Mouse (Mus musculus) heart, embryonic 14.5 days (tissue): ENCODE measurements around the gene Ten1. TPM values are rescaled to one million over a fixed set of nuclear protein-coding genes. Genes with fewer than 3 reads are reported as not detected.

Experiments used
- ATAC-seq: fragments of 200-750 bp; cut with Nextera tagmentation; 2 replicates; pipeline ENCODE4 v1.8.0; 2017; ENCODE audit warnings: low read depth, moderate TSS enrichment; ENCODE audit not compliant: insufficient number of reproducible peaks, insufficient read depth, low FRiP score
- H3K27ac ChIP-seq, 2 experiments: fragments of 200-500 bp in 1 of 2; fragments of 300-500 bp in 1 of 2; sonication (generic) in 1 of 2; replicated peaks in 1 of 2; 2 replicates each; pipeline ENCODE4 v1.5.1; 2012 to 2014; ENCODE audit warnings: low read depth in 2 of 2, low read length in 2 of 2, control low read depth in 1 of 2, mild to moderate bottlenecking in 1 of 2, mixed read lengths in 1 of 2; ENCODE audit not compliant: control insufficient read depth in 1 of 2, insufficient read depth in 1 of 2
- H3K27me3 ChIP-seq: fragments of 300-500 bp; sonication (generic); 2 replicates; pipeline ENCODE4 v1.6.1; 2014; ENCODE audit warnings: mild to moderate bottlenecking, low read length, control low read depth; ENCODE audit not compliant: control insufficient read depth, insufficient read depth
- H3K36me3 ChIP-seq: fragments of 300-500 bp; sonication (generic); 2 replicates; pipeline ENCODE4 v1.6.1; 2014; ENCODE audit warnings: mild to moderate bottlenecking, control low read depth, low read length, mixed read lengths; ENCODE audit not compliant: control insufficient read depth, insufficient read depth
- H3K4me1 ChIP-seq, 2 experiments: fragments of 200-500 bp in 1 of 2; fragments of 300-500 bp in 1 of 2; sonication (generic) in 1 of 2; 2 replicates each; pipeline ENCODE4 v1.6.1; 2012 to 2014; ENCODE audit warnings: low read length in 2 of 2, control low read depth in 1 of 2, mixed read lengths in 1 of 2; ENCODE audit not compliant: control insufficient read depth in 2 of 2, insufficient read depth in 2 of 2
- H3K4me2 ChIP-seq: fragments of 300-500 bp; sonication (generic); 2 replicates; pipeline ENCODE4 v1.6.1; 2014; ENCODE audit warnings: mild to moderate bottlenecking, low read length
- H3K4me3 ChIP-seq, 2 experiments: fragments of 200-500 bp in 1 of 2; fragments of 300-500 bp in 1 of 2; sonication (generic) in 1 of 2; 2 replicates each; pipeline ENCODE4 v1.5.1; 2012 to 2014; ENCODE audit warnings: low read length in 2 of 2, mild to moderate bottlenecking in 2 of 2, control low read depth in 1 of 2, low read depth in 1 of 2, moderate library complexity in 1 of 2; ENCODE audit not compliant: control insufficient read depth in 1 of 2, insufficient read depth in 1 of 2
- H3K9ac ChIP-seq: fragments of 300-500 bp; sonication (generic); 2 replicates; pipeline ENCODE4 v1.6.1; 2014; ENCODE audit warnings: mild to moderate bottlenecking, low read length
- H3K9me3 ChIP-seq: fragments of 300-500 bp; sonication (generic); 2 replicates; pipeline ENCODE4 v1.6.1; 2016; ENCODE audit warnings: low read length, control low read depth; ENCODE audit not compliant: control insufficient read depth
- WGBS: fragments of 180-500 bp; shearing (Covaris S2); extraction: QIAGEN DNeasy Blood & Tissue Kit; methylation state at CpG from one replicate; pipeline ENCODE4 v1.1.7; 2014; 5-methylcytosine and 5-hydroxymethylcytosine counted together
- polyA plus RNA-seq: library from polyadenylated mRNA; unstranded; fragments of >200 nt; fragmentation: Nextera tagmentation; extraction: Ambion mirVana; gene quantifications from 2 replicates; pipeline ENCODE4 v1.2.1, GENCODE M21; 2014

Gene Ten1
- polyA plus RNA-seq, 1 experiment from 2014 or later = 89.4 TPM

GRCm38 (mm10) chr11:116185836-116186235 lies 12.8 kb upstream of the Ten1 start:
- no peak for ATAC-seq
- H3K27ac ChIP-seq = peak overlapping the region; percentile 28 to 32; a peak in 1 of 4 replicates
- H3K9me3 ChIP-seq = no peaks in the 10 kb centered on the region

GRCm38 (mm10) chr11:116186360-116186759 lies 12.3 kb upstream of the Ten1 start:
- ATAC-seq = no peak
- H3K36me3 ChIP-seq = peaks cover 89% of the 10 kb centered on the region

More at GRCm38 (mm10) chr11:116185836-116186235, 12.8 kb upstream of the Ten1 start:
- Histone ChIP-seq H3K4me2 (no peak overlapping the region), H3K9ac (no peak overlapping the region), H3K36me3 (peaks cover 86% of the 10 kb centered on the region), H3K27me3 (no peaks in the 10 kb centered on the region), H3K4me3 (no peak overlapping the region), H3K4me1 (peaks cover 3 to 7% of the 10 kb centered on the region in 2 experiments; a peak in 2 of 4 replicates)
- WGBS = 68% methylated on average over 3 of the region's 3 CpGs

GRCm38 (mm10) chr11:116187226-116187930 lies 11.3 kb upstream of the Ten1 start:
- Histone ChIP-seq H3K4me2 (no peak overlapping the region), H3K36me3 (peaks cover 83% of the 10 kb centered on the region), H3K27me3 (no peaks in the 10 kb centered on the region), H3K4me3 (no peak overlapping the region), H3K27ac (peak overlapping the region; percentile 28 to 49; a peak in 2 of 4 replicates), H3K9me3 (no peaks in the 10 kb centered on the region), H3K9ac (no peak overlapping the region), H3K4me1 (peaks cover 3 to 7% of the 10 kb centered on the region in 2 experiments; a peak in 2 of 4 replicates)
- no peak for ATAC-seq
- WGBS = 50% methylated on average over 11 of the region's 11 CpGs

More at GRCm38 (mm10) chr11:116186360-116186759, 12.3 kb upstream of the Ten1 start:
- peaks cover 3 to 7% of the 10 kb centered on the region in 2 experiments; a peak in 2 of 4 replicates for H3K4me1 ChIP-seq
- WGBS = 89% methylated on average over 11 of the region's 11 CpGs
- H3K4me3 ChIP-seq = no peak overlapping the region
- no peaks in the 10 kb centered on the region for H3K9me3 ChIP-seq
- no peak overlapping the region for H3K4me2 ChIP-seq
- no peaks in the 10 kb centered on the region for H3K27me3 ChIP-seq
- H3K27ac ChIP-seq = peak overlapping the region; percentile 28 to 32; a peak in 1 of 4 replicates
- H3K9ac ChIP-seq = no peak overlapping the region

- peaks cover 40% of the 10 kb centered on the region for H3K36me3 ChIP-seq
- no peaks in the 10 kb centered on the region for H3K9me3 ChIP-seq
- H3K27me3 ChIP-seq = no peaks in the 10 kb centered on the region
- no peak overlapping the region for H3K27ac ChIP-seq
- 89% methylated on average over 8 of the region's 8 CpGs for WGBS
- no peak overlapping the region for H3K4me3 ChIP-seq
- H3K4me2 ChIP-seq = no peak overlapping the region
- no peak overlapping the region for H3K9ac ChIP-seq
- ATAC-seq = no peak
- H3K4me1 ChIP-seq = peaks cover 3 to 9% of the 10 kb centered on the region in 2 experiments; a peak in 3 of 4 replicates
Observed at GRCm38 (mm10) chr11:116194619-116195018, 4.0 kb upstream of the Ten1 start.

- no peak overlapping the region for H3K4me2 ChIP-seq
- no peaks in the 10 kb centered on the region for H3K9me3 ChIP-seq
- no peak overlapping the region for H3K4me3 ChIP-seq
- H3K4me1 ChIP-seq = peaks cover 4 to 9% of the 10 kb centered on the region in 2 experiments; a peak in 3 of 4 replicates
- no peaks in the 10 kb centered on the region for H3K27me3 ChIP-seq
- peak overlapping the region in 1 of 2 experiments; percentile 54; a peak in 1 of 4 replicates for H3K27ac ChIP-seq
- no peak overlapping the region for H3K9ac ChIP-seq
- H3K36me3 ChIP-seq = peaks cover 34% of the 10 kb centered on the region
- ATAC-seq = no peak
- 68% methylated on average over 5 of the region's 5 CpGs for WGBS
Observed at GRCm38 (mm10) chr11:116195252-116195651, 3.4 kb upstream of the Ten1 start.

GRCm38 (mm10) chr11:116196336-116196735 lies 2.3 kb upstream of the Ten1 start:
- WGBS = 83% methylated on average over 3 of the region's 3 CpGs
- no peak for ATAC-seq

GRCm38 (mm10) chr11:116196866-116197583 lies 1.6 kb upstream of the Ten1 start:
- WGBS = 94% methylated on average over 18 of the region's 18 CpGs
- Histone ChIP-seq H3K4me3 (peak overlapping the region in 1 of 2 experiments; percentile 71; a peak in 1 of 4 replicates), H3K27me3 (no peaks in the 10 kb centered on the region), H3K4me2 (peak overlapping the region; percentile 82; the same call in 1 of the 2 replicates), H3K9me3 (no peaks in the 10 kb centered on the region), H3K36me3 (peaks cover 19% of the 10 kb centered on the region), H3K9ac (no peak overlapping the region), H3K27ac (no peak overlapping the region), H3K4me1 (peaks cover 4 to 9% of the 10 kb centered on the region in 2 experiments; a peak in 3 of 4 replicates)
- ATAC-seq = no peak

More at GRCm38 (mm10) chr11:116196336-116196735, 2.3 kb upstream of the Ten1 start:
- Histone ChIP-seq H3K36me3 (peaks cover 23% of the 10 kb centered on the region), H3K27me3 (no peaks in the 10 kb centered on the region), H3K9me3 (no peaks in the 10 kb centered on the region), H3K4me2 (no peak overlapping the region), H3K4me3 (no peak overlapping the region), H3K4me1 (peaks cover 4 to 9% of the 10 kb centered on the region in 2 experiments; a peak in 3 of 4 replicates), H3K9ac (no peak overlapping the region), H3K27ac (no peak overlapping the region)
